Mouse (Mus musculus) liver, postnatal 0 days (tissue): Measurements from ENCODE around the gene Cdc42. TPM values are rescaled to one million over a fixed set of nuclear protein-coding genes. Genes with fewer than 3 reads are reported as not detected.

Experiments used
- ATAC-seq: fragments of 200-750 bp; cut with Nextera tagmentation; 2 replicates; pipeline ENCODE4 v1.8.0; 2017; ENCODE audit warnings: mild to moderate bottlenecking, moderate library complexity
- DNase-seq: peaks from one replicate; pipeline ENCODE4 v3.0.0-alpha.2; 2016
- H3K27ac ChIP-seq: fragments of 300-500 bp; sonication (generic); 2 replicates; pipeline ENCODE4 v1.5.1; 2014; ENCODE audit warnings: antibody characterized with exemption, moderate library complexity, mild to moderate bottlenecking, low read depth
- H3K27me3 ChIP-seq: fragments of 300-500 bp; sonication (generic); 2 replicates; pipeline ENCODE4 v1.6.1; 2014; ENCODE audit warnings: low read length, control low read depth, mixed read lengths; ENCODE audit not compliant: insufficient read depth
- H3K36me3 ChIP-seq: fragments of 300-500 bp; sonication (generic); replicated peaks from 2 replicates; pipeline ENCODE4 v1.6.1; 2014; ENCODE audit warnings: mild to moderate bottlenecking, control low read depth, low read length, moderate library complexity, mixed read lengths; ENCODE audit not compliant: insufficient read depth
- H3K4me1 ChIP-seq: fragments of 300-500 bp; sonication (generic); 2 replicates; pipeline ENCODE4 v1.6.1; 2014; ENCODE audit warnings: antibody characterized with exemption, mild to moderate bottlenecking, control low read depth; ENCODE audit not compliant: insufficient read depth
- H3K4me2 ChIP-seq: fragments of 300-500 bp; sonication (generic); 2 replicates; pipeline ENCODE4 v1.6.1; 2014; ENCODE audit warnings: low read depth, mild to moderate bottlenecking, low read length, moderate library complexity, mixed read lengths
- H3K4me3 ChIP-seq: fragments of 300-500 bp; sonication (generic); 2 replicates; pipeline ENCODE4 v1.5.1; 2014; ENCODE audit warnings: low read depth, low read length
- H3K9ac ChIP-seq: fragments of 300-500 bp; sonication (generic); replicated peaks from 2 replicates; pipeline ENCODE4 v1.6.1; 2014; ENCODE audit warnings: mild to moderate bottlenecking, moderate library complexity
- H3K9me3 ChIP-seq: fragments of 300-500 bp; sonication (generic); 2 replicates; pipeline ENCODE4 v1.6.1; 2016; ENCODE audit warnings: mild to moderate bottlenecking, control low read depth, low read length, mixed read lengths
- CTCF ChIP-seq: sonication (generic); IDR thresholded peaks from 2 replicates; pipeline ENCODE4 v1.5.1; 2016; ENCODE audit warnings: antibody characterized with exemption, low read depth
- EP300 ChIP-seq: IDR thresholded peaks from 2 replicates; pipeline ENCODE4 v1.6.1; 2016; ENCODE audit warnings: antibody characterized with exemption, low read depth, mild to moderate bottlenecking
- WGBS: fragments of 180-500 bp; shearing (Covaris S2); extraction: QIAGEN DNeasy Blood & Tissue Kit; methylation state at CpG from one replicate; pipeline ENCODE4 v1.1.7; 2014; ENCODE audit not compliant: insufficient replicate concordance; 5-methylcytosine and 5-hydroxymethylcytosine counted together
- polyA plus RNA-seq: library from polyadenylated mRNA; unstranded; fragments of >200 nt; fragmentation: Nextera tagmentation; extraction: Ambion mirVana; gene quantifications from 2 replicates; pipeline ENCODE4 v1.2.1, GENCODE M21; 2015

Cdc42 gene
- polyA plus RNA-seq, 1 experiment from 2014 or later: 227 TPM

DNA sequence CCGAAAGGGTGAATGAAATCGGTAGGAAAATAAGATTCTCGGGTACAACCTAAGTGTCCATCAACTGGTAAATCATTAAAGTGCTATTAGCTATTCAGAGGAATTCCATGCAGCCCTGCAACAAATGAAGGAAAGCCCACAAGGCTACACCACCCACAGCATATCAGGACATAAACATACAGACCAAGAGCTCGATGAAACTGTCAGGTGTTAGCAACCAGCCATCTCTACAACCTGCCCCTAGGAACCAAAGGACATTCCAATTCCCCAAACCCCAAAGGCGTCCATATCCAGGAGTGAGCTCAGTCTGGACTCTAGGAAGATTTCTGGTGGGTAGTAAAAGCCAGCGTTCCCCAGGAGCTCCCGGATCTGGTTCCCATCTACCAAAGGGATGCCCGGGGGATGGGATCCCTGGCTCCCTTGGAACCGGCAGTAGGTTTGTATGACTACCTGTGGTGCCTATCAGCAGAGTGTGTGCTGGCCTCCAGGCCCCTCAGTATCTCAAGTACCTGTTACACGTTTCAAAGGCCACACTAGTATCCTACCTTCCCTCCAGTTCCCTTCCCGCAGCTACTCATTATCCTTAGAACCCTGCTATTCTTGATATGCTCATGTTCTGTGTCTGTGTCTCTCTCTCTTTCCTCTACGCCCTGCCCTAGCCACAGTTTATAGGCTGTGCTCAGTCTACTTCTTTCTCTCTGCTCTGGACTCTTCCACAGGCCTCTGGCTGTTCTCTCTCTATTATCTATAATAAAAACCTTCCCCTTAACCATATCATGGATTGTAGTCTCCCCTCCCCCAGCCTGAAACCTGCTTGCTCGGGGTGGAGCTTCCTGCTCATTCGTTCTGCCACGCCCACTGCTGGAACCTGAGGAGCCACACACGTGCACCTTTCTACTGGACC, 23.4 kb upstream of the Cdc42 start:
- Histone ChIP-seq H3K4me2 (peak overlapping the region; percentile 51), H3K9me3 (no peaks in the 10 kb centered on the region), H3K9ac (no peak overlapping the region; the same call in 1 of the 2 replicates), H3K27me3 (no peaks in the 10 kb centered on the region), H3K4me1 (peaks cover 6% of the 10 kb centered on the region), H3K36me3 (no peaks in the 10 kb centered on the region), H3K4me3 (peak overlapping the region; percentile 15; the same call in 1 of the 2 replicates), H3K27ac (peak overlapping the region; percentile 66)
- DNase-seq: no peak
- TF ChIP-seq EP300 (no peak), CTCF (no peak)
- ATAC-seq: peak; percentile 90
- 32% methylated on average over 15 of the region's 16 CpGs for WGBS

DNA sequence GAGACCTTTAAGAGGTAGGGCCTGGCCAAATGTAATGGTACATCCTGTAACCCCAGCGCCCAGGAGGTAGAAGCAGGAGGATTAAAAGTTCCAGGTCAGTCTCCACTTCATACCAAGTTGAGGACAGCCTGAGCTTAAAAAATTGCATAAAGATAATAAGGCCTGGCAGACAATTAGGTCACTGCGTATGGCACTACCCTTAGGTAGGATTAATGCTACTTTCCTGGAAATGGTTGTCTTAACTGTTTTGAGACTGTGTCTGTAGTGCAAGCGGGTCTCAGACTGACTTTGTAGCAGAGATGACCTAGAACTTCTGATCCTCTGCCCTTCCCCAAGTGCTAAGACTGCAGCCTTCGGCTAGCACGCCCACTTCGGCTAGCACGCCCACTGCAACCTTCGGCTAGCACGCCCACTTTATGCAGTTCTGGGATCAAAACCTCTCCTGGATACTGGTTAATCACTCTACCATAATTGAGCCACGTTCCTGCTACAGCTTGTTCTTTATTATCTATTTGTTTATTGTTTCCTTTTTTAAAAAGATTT, 22.3 kb upstream of the Cdc42 start:
- no peaks in the 10 kb centered on the region for H3K36me3 ChIP-seq
- no peak for ATAC-seq
- no peak overlapping the region for H3K4me3 ChIP-seq
- H3K4me2 ChIP-seq: no peak overlapping the region
- TF ChIP-seq EP300 (no peak), CTCF (no peak)
- no peak for DNase-seq
- H3K9me3 ChIP-seq: no peaks in the 10 kb centered on the region
- WGBS: 89% methylated on average over 10 of the region's 10 CpGs
- H3K27me3 ChIP-seq: no peaks in the 10 kb centered on the region
- no peak overlapping the region for H3K27ac ChIP-seq
- peaks cover 6% of the 10 kb centered on the region for H3K4me1 ChIP-seq
- no peak overlapping the region for H3K9ac ChIP-seq

DNA sequence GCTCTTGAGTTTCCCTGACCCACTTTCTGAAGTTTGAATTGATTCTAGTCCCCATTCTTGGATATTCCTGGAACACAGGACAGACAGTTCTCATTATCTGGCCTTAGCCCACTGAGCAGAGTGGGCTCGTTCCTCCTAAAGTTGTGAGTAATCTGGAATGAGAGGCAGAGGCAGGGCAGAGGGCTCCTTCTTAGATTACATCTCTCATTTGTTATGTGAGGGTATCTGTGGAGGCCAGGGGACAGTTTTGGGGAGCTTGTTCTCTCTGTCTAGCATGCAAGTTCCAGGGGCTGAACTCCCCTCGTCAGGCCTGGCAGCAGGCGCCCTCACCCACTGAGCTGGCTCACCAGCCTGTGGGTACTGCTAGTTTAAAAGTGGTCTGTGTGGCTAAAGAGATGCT, 21.6 kb upstream of the Cdc42 start:
- TF ChIP-seq EP300 (no peak), CTCF (no peak)
- Histone ChIP-seq H3K27ac (no peak overlapping the region), H3K4me1 (peaks cover 6% of the 10 kb centered on the region), H3K4me2 (no peak overlapping the region), H3K9ac (no peak overlapping the region), H3K27me3 (no peaks in the 10 kb centered on the region), H3K36me3 (no peaks in the 10 kb centered on the region), H3K4me3 (no peak overlapping the region), H3K9me3 (no peaks in the 10 kb centered on the region)
- WGBS: 85% methylated on average over 3 of the region's 3 CpGs
- ATAC-seq: no peak
- no peak for DNase-seq

DNA sequence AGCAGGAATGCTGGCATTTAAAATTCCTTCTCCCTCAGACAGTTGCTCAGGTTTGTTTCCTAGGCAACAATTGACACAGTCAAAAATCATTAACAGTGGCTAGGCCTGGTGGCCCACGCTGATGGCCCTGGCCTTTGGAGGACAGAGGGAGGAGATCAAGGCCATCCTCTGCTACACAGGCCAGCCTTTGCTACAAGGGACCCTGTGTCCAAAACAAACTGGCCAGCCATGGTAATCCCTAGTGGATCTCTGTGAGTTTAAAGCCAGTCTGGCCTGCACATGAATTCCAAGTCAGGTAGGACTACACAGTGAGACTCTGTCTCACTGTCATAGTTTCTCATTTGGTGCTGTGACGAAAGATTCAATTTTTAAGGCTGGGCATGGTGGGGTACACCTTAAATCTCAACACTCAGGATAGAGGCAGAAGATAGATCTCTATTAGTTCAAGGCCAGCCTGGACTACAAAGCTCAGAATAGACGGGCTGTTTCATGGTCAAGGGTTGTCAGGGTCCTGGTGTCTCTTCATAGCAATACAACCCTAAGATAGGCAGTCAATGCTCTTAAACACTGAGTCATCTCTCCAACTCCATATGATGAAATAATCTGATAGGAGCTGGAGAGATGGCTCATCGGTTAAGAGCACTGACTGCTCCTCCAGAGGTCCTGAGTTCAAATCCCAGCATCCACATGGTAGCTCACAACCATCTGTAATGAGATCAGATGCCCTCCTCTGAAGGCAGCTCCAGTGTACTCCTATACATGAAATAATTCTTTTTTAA, 20.2 kb upstream of the Cdc42 start:
- Histone ChIP-seq H3K36me3 (no peaks in the 10 kb centered on the region), H3K9me3 (no peaks in the 10 kb centered on the region), H3K4me3 (no peak overlapping the region), H3K4me1 (peaks cover 12% of the 10 kb centered on the region), H3K27me3 (no peaks in the 10 kb centered on the region), H3K9ac (no peak overlapping the region), H3K4me2 (no peak overlapping the region), H3K27ac (no peak overlapping the region)
- 77% methylated on average over 4 of the region's 4 CpGs for WGBS
- ATAC-seq (peak; percentile 32; the same call in 1 of the 2 replicates), DNase-seq (no peak)
- TF ChIP-seq CTCF (no peak), EP300 (no peak)

DNA sequence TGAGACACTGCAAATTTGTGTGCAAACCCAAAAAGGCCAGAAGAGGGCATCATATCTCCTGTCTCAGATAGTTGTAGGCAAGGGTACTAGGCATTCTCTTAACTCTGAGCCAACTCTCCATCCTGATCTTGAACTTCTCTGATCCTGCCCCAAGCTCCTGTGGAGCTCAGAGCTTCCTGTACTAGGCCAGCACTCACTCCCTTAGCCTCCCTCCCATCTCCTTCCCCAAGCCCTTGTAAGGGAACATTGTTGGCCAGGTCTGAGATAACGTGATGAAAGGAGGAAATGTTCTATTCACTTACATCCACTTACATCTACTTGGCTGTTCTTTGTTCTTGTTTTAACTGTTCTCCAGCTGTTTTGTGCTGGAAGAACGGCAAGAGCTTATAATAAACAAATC, 19.3 kb upstream of the Cdc42 start:
- ATAC-seq (no peak), DNase-seq (no peak)
- Histone ChIP-seq H3K9me3 (no peaks in the 10 kb centered on the region), H3K4me2 (no peak overlapping the region), H3K4me3 (no peak overlapping the region), H3K27ac (no peak overlapping the region), H3K27me3 (no peaks in the 10 kb centered on the region), H3K4me1 (peaks cover 15% of the 10 kb centered on the region), H3K9ac (no peak overlapping the region), H3K36me3 (no peaks in the 10 kb centered on the region)
- TF ChIP-seq EP300 (no peak), CTCF (peak; percentile 31)
- WGBS: 53% methylated on average over 2 of the region's 2 CpGs
